Mouse (Mus musculus) midbrain, postnatal 0 days (tissue): ENCODE data around the gene 1600002K03Rik. TPM values are rescaled to one million over a fixed set of nuclear protein-coding genes. Genes with fewer than 3 reads are reported as not detected.

ENCODE experiments used
- ATAC-seq: fragments of 200-750 bp; cut with Nextera tagmentation; 2 replicates; pipeline ENCODE4 v1.8.0; 2017; ENCODE audit warnings: moderate number of reproducible peaks, mild to moderate bottlenecking, moderate TSS enrichment, moderate library complexity; ENCODE audit not compliant: low FRiP score
- DNase-seq: peaks from one replicate; pipeline ENCODE4 v3.0.0-alpha.2; 2015; ENCODE audit warnings: low spot score
- H3K27ac ChIP-seq: fragments of 300-500 bp; sonication (generic); 2 replicates; pipeline ENCODE4 v1.5.1; 2014; ENCODE audit warnings: low read depth, mild to moderate bottlenecking, low read length, mixed read lengths
- H3K27me3 ChIP-seq: fragments of 300-500 bp; sonication (generic); 2 replicates; pipeline ENCODE4 v1.6.1; 2014; ENCODE audit warnings: low read length, control low read depth, mixed read lengths; ENCODE audit not compliant: insufficient read depth
- H3K36me3 ChIP-seq: fragments of 300-500 bp; sonication (generic); 2 replicates; pipeline ENCODE4 v1.6.1; 2014; ENCODE audit warnings: low read length, control low read depth, mixed read lengths; ENCODE audit not compliant: insufficient read depth
- H3K4me1 ChIP-seq: fragments of 300-500 bp; sonication (generic); 2 replicates; pipeline ENCODE4 v1.6.1; 2014; ENCODE audit warnings: mild to moderate bottlenecking, control low read depth, antibody characterized with exemption, low read length, mixed read lengths; ENCODE audit not compliant: insufficient read depth
- H3K4me2 ChIP-seq: fragments of 300-500 bp; sonication (generic); 2 replicates; pipeline ENCODE4 v1.6.1; 2014; ENCODE audit warnings: low read depth, mild to moderate bottlenecking, low read length, mixed read lengths; ENCODE audit not compliant: poor library complexity, severe bottlenecking
- H3K4me3 ChIP-seq: fragments of 300-500 bp; sonication (generic); 2 replicates; pipeline ENCODE4 v1.5.1; 2014; ENCODE audit warnings: low read depth, mild to moderate bottlenecking, low read length, moderate library complexity
- H3K9ac ChIP-seq: fragments of 300-500 bp; sonication (generic); replicated peaks from 2 replicates; pipeline ENCODE4 v1.6.1; 2014; ENCODE audit warnings: mild to moderate bottlenecking, low read length, moderate library complexity, mixed read lengths; ENCODE audit not compliant: poor library complexity, severe bottlenecking
- H3K9me3 ChIP-seq: fragments of 300-500 bp; sonication (generic); 2 replicates; pipeline ENCODE4 v1.6.1; 2016; ENCODE audit warnings: low read length, control low read depth
- CTCF ChIP-seq: IDR thresholded peaks from 2 replicates; pipeline ENCODE4 v1.5.1; 2016; ENCODE audit warnings: antibody characterized with exemption, mild to moderate bottlenecking
- WGBS: fragments of 180-500 bp; shearing (Covaris S2); extraction: QIAGEN DNeasy Blood & Tissue Kit; methylation state at CpG from one replicate; pipeline ENCODE4 v1.1.7; 2014; 5-methylcytosine and 5-hydroxymethylcytosine counted together
- polyA plus RNA-seq: library from polyadenylated mRNA; unstranded; fragments of >200 nt; fragmentation: Nextera tagmentation; extraction: Ambion mirVana; gene quantifications from 2 replicates; pipeline ENCODE4 v1.2.1, GENCODE M21; 2015
- total RNA-seq: library from RNA; depleted of rRNA; stranded (reverse); fragments of >200 nt; gene quantifications from 2 replicates; pipeline ENCODE4 v1.2.3, GENCODE M21; 2014

1600002K03Rik gene
- total and polyA plus RNA-seq, 2 experiments from 2014 or later, result 2.8 to 4.1 TPM

- DNase-seq (peak; percentile 83), ATAC-seq (peak; percentile 75)
- WGBS, result 18% methylated on average over 49 of the region's 55 CpGs
- H3K4me3 ChIP-seq, result peak overlapping the region; percentile 7; the same call in 1 of the 2 replicates
- peak overlapping the region; percentile 67 for H3K27ac ChIP-seq
- H3K27me3 ChIP-seq, result no peaks in the 10 kb centered on the region
- peak overlapping the region; percentile 10; the same call in 1 of the 2 replicates for H3K4me2 ChIP-seq
- peaks cover 10% of the 10 kb centered on the region; the same call in 1 of the 2 replicates for H3K4me1 ChIP-seq
- peak; percentile 36; the same call in 1 of the 2 replicates for TF ChIP-seq CTCF
- no peaks in the 10 kb centered on the region for H3K9me3 ChIP-seq
- peaks cover 83% of the 10 kb centered on the region for H3K36me3 ChIP-seq
- H3K9ac ChIP-seq, result no peak overlapping the region; the same call in 1 of the 2 replicates
Measured at GRCm38 (mm10) chr10:80131316-80131951, 41.3 kb upstream of the 1600002K03Rik start.

GRCm38 (mm10) chr10:80131952-80132350 is 40.8 kb upstream of the 1600002K03Rik start:
- peaks cover 77% of the 10 kb centered on the region for H3K36me3 ChIP-seq
- DNase-seq, result peak; percentile 22
- 22% methylated on average over 27 of the region's 27 CpGs for WGBS
- peak overlapping the region; percentile 67 for H3K27ac ChIP-seq
- H3K4me1 ChIP-seq, result peaks cover 15% of the 10 kb centered on the region
- no peak overlapping the region; the same call in 1 of the 2 replicates for H3K9ac ChIP-seq
- H3K27me3 ChIP-seq, result no peaks in the 10 kb centered on the region
- peak overlapping the region; percentile 10; the same call in 1 of the 2 replicates for H3K4me2 ChIP-seq
- TF ChIP-seq CTCF, result no peak
- 0 out of 2 replicates have a peak, but pooled peaks have one; percentile 33 for ATAC-seq
- peak overlapping the region; percentile 7; the same call in 1 of the 2 replicates for H3K4me3 ChIP-seq
- H3K9me3 ChIP-seq, result no peaks in the 10 kb centered on the region

GRCm38 (mm10) chr10:80133226-80133849 is 39.4 kb upstream of the 1600002K03Rik start:
- H3K9me3 ChIP-seq, result no peaks in the 10 kb centered on the region
- no peak for DNase-seq

GRCm38 (mm10) chr10:80134421-80134820 is 38.3 kb upstream of the 1600002K03Rik start:
- DNase-seq, result no peak
- WGBS, result 85% methylated on average over 9 of the region's 9 CpGs

More at GRCm38 (mm10) chr10:80133226-80133849, 39.4 kb upstream of the 1600002K03Rik start:
- Histone ChIP-seq H3K4me2 (no peak overlapping the region), H3K4me3 (no peak overlapping the region), H3K9ac (no peak overlapping the region), H3K4me1 (peaks cover 20% of the 10 kb centered on the region), H3K27ac (no peak overlapping the region), H3K27me3 (no peaks in the 10 kb centered on the region), H3K36me3 (peaks cover 65% of the 10 kb centered on the region)
- ATAC-seq, result no peak
- peak; percentile 36 for TF ChIP-seq CTCF
- 63% methylated on average over 8 of the region's 8 CpGs for WGBS

GRCm38 (mm10) chr10:80135161-80135560 is 37.6 kb upstream of the 1600002K03Rik start:
- whole genome bisulfite sequencing, result 89% methylated on average over 10 of the region's 10 CpGs
- ATAC-seq, result no peak
- no peak for TF ChIP-seq CTCF

More at GRCm38 (mm10) chr10:80134421-80134820, 38.3 kb upstream of the 1600002K03Rik start:
- Histone ChIP-seq H3K4me1 (peaks cover 20% of the 10 kb centered on the region), H3K9ac (no peak overlapping the region), H3K4me3 (no peak overlapping the region), H3K27me3 (no peaks in the 10 kb centered on the region), H3K27ac (no peak overlapping the region), H3K9me3 (no peaks in the 10 kb centered on the region), H3K36me3 (peaks cover 54% of the 10 kb centered on the region), H3K4me2 (no peak overlapping the region)
- ATAC-seq, result no peak
- no peak for TF ChIP-seq CTCF

GRCm38 (mm10) chr10:80135641-80136040 is 37.1 kb upstream of the 1600002K03Rik start:
- 97% methylated on average over 1 of the region's 1 CpGs for WGBS
- Histone ChIP-seq H3K4me2 (no peak overlapping the region), H3K36me3 (peaks cover 44% of the 10 kb centered on the region), H3K27me3 (no peaks in the 10 kb centered on the region), H3K4me1 (peaks cover 20% of the 10 kb centered on the region), H3K9ac (no peak overlapping the region), H3K9me3 (no peaks in the 10 kb centered on the region), H3K4me3 (no peak overlapping the region), H3K27ac (no peak overlapping the region)
- TF ChIP-seq CTCF, result no peak
- ATAC-seq (no peak), DNase-seq (no peak)

More at GRCm38 (mm10) chr10:80135161-80135560, 37.6 kb upstream of the 1600002K03Rik start:
- no peaks in the 10 kb centered on the region for H3K27me3 ChIP-seq
- H3K9me3 ChIP-seq, result no peaks in the 10 kb centered on the region
- H3K4me1 ChIP-seq, result peaks cover 20% of the 10 kb centered on the region
- H3K4me3 ChIP-seq, result no peak overlapping the region
- no peak overlapping the region for H3K27ac ChIP-seq
- H3K36me3 ChIP-seq, result peaks cover 47% of the 10 kb centered on the region
- no peak overlapping the region for H3K9ac ChIP-seq
- DNase-seq, result no peak
- H3K4me2 ChIP-seq, result no peak overlapping the region
